Mouse (Mus musculus) thymus, postnatal 0 days (tissue): ENCODE data around the gene Etfdh. TPM values are rescaled to one million over a fixed set of nuclear protein-coding genes. Genes with fewer than 3 reads are reported as not detected.
"Not testable (repeated sequence)": the region's sequence is repeated elsewhere in the genome, so short reads cannot be mapped to it uniquely, and the experiment has no call there.

Source experiments
- DNase-seq: peaks from one replicate; pipeline ENCODE4 v3.0.0-alpha.2; 2015; ENCODE audit warnings: low spot score
- polyA plus RNA-seq: library from polyadenylated mRNA; unstranded; fragments of >200 nt; fragmentation: Nextera tagmentation; extraction: Ambion mirVana; gene quantifications from 2 replicates; pipeline ENCODE4 v1.2.1, GENCODE M21; 2015

The Etfdh gene
- polyA plus RNA-seq, 1 experiment from 2014 or later: 61.9 TPM

- DNase-seq: no peak
Measured at GRCm38 (mm10) chr3:79577606-79578005, 51.7 kb downstream of the Etfdh start.

- DNase-seq: no peak
Measured at GRCm38 (mm10) chr3:79576865-79577264, 52.4 kb downstream of the Etfdh start.

GRCm38 (mm10) chr3:79576468-79576816 is 52.9 kb downstream of the Etfdh start:
- no peak for DNase-seq

- DNase-seq: no peak
Measured at GRCm38 (mm10) chr3:79575576-79576467, 53.5 kb downstream of the Etfdh start.

GRCm38 (mm10) chr3:79574336-79574735 is 55.0 kb downstream of the Etfdh start:
- DNase-seq: no peak

GRCm38 (mm10) chr3:79573376-79573775 is 55.9 kb downstream of the Etfdh start:
- DNase-seq: not testable (repeated sequence)

- no peak for DNase-seq
Measured at GRCm38 (mm10) chr3:79572399-79572798, 56.9 kb downstream of the Etfdh start.

- DNase-seq: no peak
Measured at GRCm38 (mm10) chr3:79569351-79569681, 60.0 kb downstream of the Etfdh start.

GRCm38 (mm10) chr3:79568629-79569350 is 60.5 kb downstream of the Etfdh start:
- no peak for DNase-seq

- peak; percentile 72 for DNase-seq
Measured at GRCm38 (mm10) chr3:79567703-79568362, 61.5 kb downstream of the Etfdh start, which contains the start of gene Fnip2. Gene Fnip2 (minus strand): TSS chr3:79567796.

GRCm38 (mm10) chr3:79566716-79567691 is 62.3 kb downstream of the Etfdh start:
- peak; percentile 10 for DNase-seq

- no peak for DNase-seq
Measured at GRCm38 (mm10) chr3:79564875-79565606, 64.3 kb downstream of the Etfdh start.

- DNase-seq: no peak
Measured at GRCm38 (mm10) chr3:79563511-79563910, 65.8 kb downstream of the Etfdh start.

GRCm38 (mm10) chr3:79561784-79562715 is 67.2 kb downstream of the Etfdh start:
- DNase-seq: no peak

- DNase-seq: no peak
Measured at GRCm38 (mm10) chr3:79560555-79560954, 68.7 kb downstream of the Etfdh start.

- DNase-seq: no peak
Measured at GRCm38 (mm10) chr3:79559773-79560045, 69.6 kb downstream of the Etfdh start.

- DNase-seq: no peak
Measured at GRCm38 (mm10) chr3:79559021-79559772, 70.1 kb downstream of the Etfdh start.

GRCm38 (mm10) chr3:79555061-79555460 is 74.2 kb downstream of the Etfdh start:
- no peak for DNase-seq
